Mouse (Mus musculus) intestine, postnatal 0 days (tissue): ENCODE measurements around the gene Trip13. TPM values are rescaled to one million over a fixed set of nuclear protein-coding genes. Genes with fewer than 3 reads are reported as not detected.

Source experiments
- ATAC-seq: fragments of 200-750 bp; cut with Nextera tagmentation; 2 replicates; pipeline ENCODE4 v1.8.0; 2017; ENCODE audit warnings: mild to moderate bottlenecking, moderate TSS enrichment, moderate library complexity
- H3K27ac ChIP-seq: fragments of 300-500 bp; sonication (generic); 2 replicates; pipeline ENCODE4 v1.5.1; 2014; ENCODE audit warnings: mild to moderate bottlenecking, low read depth, low read length, moderate library complexity
- H3K27me3 ChIP-seq: fragments of 300-500 bp; sonication (generic); replicated peaks from 2 replicates; pipeline ENCODE4 v1.6.1; 2014; ENCODE audit warnings: low read length, mixed read lengths; ENCODE audit not compliant: control insufficient read depth, insufficient read depth
- H3K36me3 ChIP-seq: fragments of 300-500 bp; sonication (generic); 2 replicates; pipeline ENCODE4 v1.6.1; 2014; ENCODE audit warnings: mild to moderate bottlenecking, moderate library complexity; ENCODE audit not compliant: control insufficient read depth, insufficient read depth
- H3K4me1 ChIP-seq: fragments of 300-500 bp; sonication (generic); replicated peaks from 2 replicates; pipeline ENCODE4 v1.6.1; 2014; ENCODE audit warnings: antibody characterized with exemption, low read length, mixed read lengths; ENCODE audit not compliant: control insufficient read depth, insufficient read depth
- H3K4me2 ChIP-seq: fragments of 300-500 bp; sonication (generic); replicated peaks from 2 replicates; pipeline ENCODE4 v1.6.1; 2014; ENCODE audit warnings: low read depth, mild to moderate bottlenecking, moderate library complexity
- H3K4me3 ChIP-seq: fragments of 300-500 bp; sonication (generic); 2 replicates; pipeline ENCODE4 v1.5.1; 2014; ENCODE audit warnings: low read depth, low read length
- H3K9ac ChIP-seq: fragments of 300-500 bp; sonication (generic); 2 replicates; pipeline ENCODE4 v1.6.1; 2014; ENCODE audit warnings: mild to moderate bottlenecking, low read depth, low read length
- H3K9me3 ChIP-seq: fragments of 300-500 bp; sonication (generic); 2 replicates; pipeline ENCODE4 v1.6.1; 2016; ENCODE audit warnings: mixed run types; ENCODE audit not compliant: control insufficient read depth
- CTCF ChIP-seq: sonication (generic); IDR thresholded peaks from 2 replicates; pipeline ENCODE4 v1.5.1; 2016; ENCODE audit warnings: low read depth, mild to moderate bottlenecking, control low read depth, antibody characterized with exemption, moderate library complexity
- WGBS: fragments of 180-500 bp; shearing (Covaris S2); extraction: QIAGEN DNeasy Blood & Tissue Kit; methylation state at CpG from one replicate; pipeline ENCODE4 v1.1.7; 2014; 5-methylcytosine and 5-hydroxymethylcytosine counted together
- polyA plus RNA-seq: library from polyadenylated mRNA; unstranded; fragments of >200 nt; fragmentation: Nextera tagmentation; extraction: Ambion mirVana; gene quantifications from 2 replicates; pipeline ENCODE4 v1.2.1, GENCODE M21; 2015

Trip13 gene
- polyA plus RNA-seq, 1 experiment from 2014 or later, result 12.1 TPM

GRCm38 (mm10) chr13:73938177-73938560, 585 bp upstream of the Trip13 start:
- no peaks in the 10 kb centered on the region for H3K9me3 ChIP-seq
- H3K4me1 ChIP-seq, result no peaks in the 10 kb centered on the region
- WGBS, result 29% methylated on average over 13 of the region's 13 CpGs
- no peak for TF ChIP-seq CTCF
- H3K36me3 ChIP-seq, result peaks cover 30% of the 10 kb centered on the region
- peak overlapping the region; percentile 55 for H3K9ac ChIP-seq
- peak overlapping the region; percentile 88 for H3K4me2 ChIP-seq
- ATAC-seq, result no peak; the same call in 1 of the 2 replicates
- no peaks in the 10 kb centered on the region for H3K27me3 ChIP-seq
- peak overlapping the region; percentile 75 for H3K4me3 ChIP-seq
- H3K27ac ChIP-seq, result peak overlapping the region; percentile 94; the same call in 1 of the 2 replicates

DNA sequence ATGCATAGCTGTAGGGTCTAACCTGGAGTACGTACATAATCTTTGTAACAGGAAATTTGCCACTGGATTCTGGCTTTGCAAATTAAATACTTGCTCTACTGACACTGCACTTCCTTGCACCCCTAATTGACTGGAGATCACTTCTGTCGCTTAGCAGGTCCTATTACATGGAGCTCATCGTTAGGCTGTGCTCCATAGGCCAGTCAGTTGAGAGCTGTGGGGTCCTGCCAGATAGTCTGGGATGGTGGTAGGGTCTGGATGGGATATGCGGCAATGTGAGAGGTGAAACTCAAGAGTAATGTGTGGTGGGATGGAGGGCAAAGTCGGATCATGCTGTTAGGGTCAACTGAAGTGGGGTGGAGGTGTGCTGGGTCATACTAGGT, 655 bp downstream of the Trip13 start:
- H3K4me1 ChIP-seq, result no peaks in the 10 kb centered on the region
- peak overlapping the region; percentile 88 for H3K4me2 ChIP-seq
- H3K36me3 ChIP-seq, result peaks cover 18% of the 10 kb centered on the region
- H3K9me3 ChIP-seq, result no peaks in the 10 kb centered on the region
- H3K4me3 ChIP-seq, result peak overlapping the region; percentile 75
- TF ChIP-seq CTCF, result no peak
- no peaks in the 10 kb centered on the region for H3K27me3 ChIP-seq
- no peak overlapping the region for H3K27ac ChIP-seq
- no peak for ATAC-seq
- peak overlapping the region; percentile 55 for H3K9ac ChIP-seq
- WGBS, result 13% methylated on average over 5 of the region's 5 CpGs

GRCm38 (mm10) chr13:73932201-73932600, 5.4 kb downstream of the Trip13 start:
- no peak overlapping the region for H3K4me3 ChIP-seq
- no peaks in the 10 kb centered on the region for H3K9me3 ChIP-seq
- no peaks in the 10 kb centered on the region for H3K4me1 ChIP-seq
- H3K27ac ChIP-seq, result no peak overlapping the region
- peaks cover 30% of the 10 kb centered on the region for H3K36me3 ChIP-seq
- no peak for TF ChIP-seq CTCF
- H3K27me3 ChIP-seq, result no peaks in the 10 kb centered on the region
- 93% methylated on average over 10 of the region's 10 CpGs for WGBS
- ATAC-seq, result no peak
- H3K9ac ChIP-seq, result no peak overlapping the region
- H3K4me2 ChIP-seq, result no peak overlapping the region

DNA sequence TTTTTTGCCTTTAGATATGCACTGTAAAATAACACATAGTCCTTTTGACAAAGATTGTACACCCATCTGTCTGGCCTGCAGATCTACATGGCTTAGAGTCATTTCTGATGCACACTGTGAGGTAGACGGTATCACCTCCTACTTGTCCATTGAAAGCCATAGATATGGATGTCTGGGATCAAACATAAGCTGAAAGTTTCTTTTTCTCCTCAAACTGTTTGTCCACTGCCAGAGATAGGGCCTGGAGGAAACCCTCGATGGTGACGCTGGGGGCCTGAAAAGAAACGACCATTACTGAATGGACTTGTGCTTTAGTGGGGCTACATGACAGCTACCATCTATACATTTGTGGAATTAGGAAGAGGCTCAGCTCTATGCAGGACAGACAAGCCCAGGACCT, 24.5 kb downstream of the Trip13 start:
- Histone ChIP-seq H3K9me3 (no peaks in the 10 kb centered on the region), H3K4me1 (no peaks in the 10 kb centered on the region), H3K4me3 (no peak overlapping the region), H3K27me3 (no peaks in the 10 kb centered on the region), H3K4me2 (no peak overlapping the region), H3K36me3 (peaks cover 36% of the 10 kb centered on the region), H3K27ac (no peak overlapping the region), H3K9ac (no peak overlapping the region)
- 90% methylated on average over 4 of the region's 4 CpGs for WGBS
- no peak for TF ChIP-seq CTCF
- ATAC-seq, result no peak

- Histone ChIP-seq H3K36me3 (no peaks in the 10 kb centered on the region; the same call in 1 of the 2 replicates), H3K27me3 (no peaks in the 10 kb centered on the region), H3K4me1 (no peaks in the 10 kb centered on the region), H3K9ac (no peak overlapping the region), H3K4me2 (no peak overlapping the region), H3K9me3 (no peaks in the 10 kb centered on the region), H3K4me3 (no peak overlapping the region), H3K27ac (no peak overlapping the region)
- peak; percentile 90 for TF ChIP-seq CTCF
- 58% methylated on average over 2 of the region's 2 CpGs for WGBS
- no peak for ATAC-seq
These were observed 29.7 kb downstream of the Trip13 start for GRCm38 (mm10) chr13:73907683-73908412.

GRCm38 (mm10) chr13:73907136-73907535, 30.4 kb downstream of the Trip13 start:
- Histone ChIP-seq H3K4me3 (no peak overlapping the region), H3K9ac (no peak overlapping the region), H3K27me3 (no peaks in the 10 kb centered on the region), H3K36me3 (no peaks in the 10 kb centered on the region), H3K27ac (no peak overlapping the region), H3K4me2 (no peak overlapping the region), H3K4me1 (no peaks in the 10 kb centered on the region), H3K9me3 (no peaks in the 10 kb centered on the region)
- WGBS, result 87% methylated on average over 5 of the region's 5 CpGs
- no peak for ATAC-seq
- TF ChIP-seq CTCF, result no peak

DNA sequence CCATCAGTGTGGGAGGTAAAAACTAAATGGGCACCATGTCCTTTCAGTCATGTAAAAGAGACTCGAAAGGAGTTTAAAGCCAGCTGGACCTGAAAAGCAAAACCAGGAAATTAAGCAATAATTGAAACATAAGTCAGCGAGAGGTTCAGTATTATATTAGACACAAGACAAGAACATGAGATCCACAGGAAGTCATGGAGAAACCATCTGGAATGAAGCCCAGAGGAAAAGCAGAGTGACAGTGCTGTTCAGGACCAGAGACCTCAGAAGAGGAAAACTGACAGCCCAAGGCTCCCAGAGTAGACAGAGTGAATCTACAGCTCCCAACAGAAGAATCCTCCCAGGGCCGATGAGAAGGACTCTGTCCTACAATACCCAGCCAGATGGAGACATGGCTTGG, 40.0 kb downstream of the Trip13 start:
- no peak for TF ChIP-seq CTCF
- no peak for ATAC-seq
- Histone ChIP-seq H3K4me2 (no peak overlapping the region), H3K36me3 (no peaks in the 10 kb centered on the region), H3K9ac (no peak overlapping the region), H3K27ac (no peak overlapping the region), H3K27me3 (no peaks in the 10 kb centered on the region), H3K9me3 (no peaks in the 10 kb centered on the region), H3K4me1 (no peaks in the 10 kb centered on the region), H3K4me3 (no peak overlapping the region)
- WGBS, result 67% methylated on average over 3 of the region's 3 CpGs
